Mouse (Mus musculus) stomach, embryonic 15.5 days (tissue): ENCODE data around the gene Gm7347. TPM values are rescaled to one million over a fixed set of nuclear protein-coding genes. Genes with fewer than 3 reads are reported as not detected.
"Not testable (repeated sequence)": the region's sequence is repeated elsewhere in the genome, so short reads cannot be mapped to it uniquely, and the experiment has no call there.

Source experiments
- ATAC-seq: fragments of 200-750 bp; cut with Nextera tagmentation; 2 replicates; pipeline ENCODE4 v1.8.0; 2017; ENCODE audit warnings: low read depth, moderate number of reproducible peaks, moderate TSS enrichment; ENCODE audit not compliant: insufficient read depth, low FRiP score
- H3K27ac ChIP-seq: fragments of 300-500 bp; sonication (generic); 2 replicates; pipeline ENCODE4 v1.5.1; 2015; ENCODE audit warnings: mild to moderate bottlenecking, inconsistent platforms
- H3K27me3 ChIP-seq: fragments of 300-500 bp; sonication (generic); replicated peaks from 2 replicates; pipeline ENCODE4 v1.6.1; 2015; ENCODE audit warnings: inconsistent platforms
- H3K36me3 ChIP-seq: fragments of 300-500 bp; sonication (generic); 2 replicates; pipeline ENCODE4 v1.6.1; 2015; ENCODE audit warnings: inconsistent platforms
- H3K4me1 ChIP-seq: fragments of 300-500 bp; sonication (generic); 2 replicates; pipeline ENCODE4 v1.6.1; 2015; ENCODE audit warnings: inconsistent platforms
- H3K4me2 ChIP-seq: fragments of 300-500 bp; sonication (generic); 2 replicates; pipeline ENCODE4 v1.6.1; 2015; ENCODE audit warnings: mild to moderate bottlenecking, inconsistent platforms
- H3K4me3 ChIP-seq: fragments of 300-500 bp; sonication (generic); replicated peaks from 2 replicates; pipeline ENCODE4 v1.5.1; 2015; ENCODE audit warnings: inconsistent platforms
- H3K9ac ChIP-seq: fragments of 300-500 bp; sonication (generic); 2 replicates; pipeline ENCODE4 v1.6.1; 2015; ENCODE audit warnings: inconsistent platforms
- H3K9me3 ChIP-seq: fragments of 300-500 bp; sonication (generic); 2 replicates; pipeline ENCODE4 v1.6.1; 2016; ENCODE audit warnings: inconsistent platforms
- WGBS: fragments of 180-500 bp; shearing (Covaris S2); methylation state at CpG from one replicate; pipeline ENCODE4 v1.1.7; 2015; 5-methylcytosine and 5-hydroxymethylcytosine counted together
- polyA plus RNA-seq: library from polyadenylated mRNA; unstranded; fragments of >200 nt; fragmentation: Nextera tagmentation; extraction: Ambion mirVana; gene quantifications from 2 replicates; pipeline ENCODE4 v1.2.1, GENCODE M21; 2015

Gm7347 gene
- polyA plus RNA-seq: not detected in 2 replicates

- 100% methylated on average over 1 of the region's 2 CpGs for WGBS
- ATAC-seq, H3K4me1 ChIP-seq: not testable (repeated sequence)
These were observed at the start of gene Gm7347 for GRCm38 (mm10) chr5:26058481-26058880. TSS of gene Gm7347 (minus strand) at chr5:26058581.

GRCm38 (mm10) chr5:26105262-26105661, 46.9 kb upstream of the Gm7347 start, which contains the start of gene 5031410I06Rik:
TSS of gene 5031410I06Rik (minus strand) at chr5:26105362.
- not testable (repeated sequence) for H3K27ac ChIP-seq, H3K4me2 ChIP-seq, H3K9ac ChIP-seq, H3K4me3 ChIP-seq, H3K27me3 ChIP-seq, H3K4me1 ChIP-seq, H3K9me3 ChIP-seq, H3K36me3 ChIP-seq, ATAC-seq
- WGBS: no CpG with 5 or more reads among the region's 3 CpGs

More at GRCm38 (mm10) chr5:26058481-26058880, at the start of gene Gm7347:
- H3K9me3 ChIP-seq, H3K4me3 ChIP-seq, H3K27me3 ChIP-seq, H3K27ac ChIP-seq, H3K4me2 ChIP-seq, H3K9ac ChIP-seq, H3K36me3 ChIP-seq: not testable (repeated sequence)

- 80% methylated on average over 1 of the region's 1 CpGs for WGBS
- not testable (repeated sequence) for ATAC-seq, H3K4me2 ChIP-seq
These were observed 30.8 kb upstream of the Gm7347 start, which contains the start of gene Gm10471 for GRCm38 (mm10) chr5:26089191-26089590. TSS of gene Gm10471 (minus strand) at chr5:26089291.

GRCm38 (mm10) chr5:26079023-26079422, 20.6 kb upstream of the Gm7347 start:
- H3K27ac ChIP-seq, H3K9me3 ChIP-seq, H3K9ac ChIP-seq, H3K4me2 ChIP-seq, H3K4me1 ChIP-seq, H3K4me3 ChIP-seq, ATAC-seq, H3K27me3 ChIP-seq, H3K36me3 ChIP-seq: not testable (repeated sequence)

More at GRCm38 (mm10) chr5:26089191-26089590, 30.8 kb upstream of the Gm7347 start, which contains the start of gene Gm10471:
- H3K9me3 ChIP-seq, H3K36me3 ChIP-seq, H3K9ac ChIP-seq, H3K27ac ChIP-seq, H3K4me3 ChIP-seq, H3K27me3 ChIP-seq, H3K4me1 ChIP-seq: not testable (repeated sequence)

- Histone ChIP-seq H3K27ac (no peak overlapping the region), H3K4me2 (no peak overlapping the region), H3K4me3 (no peak overlapping the region), H3K27me3 (no peaks in the 10 kb centered on the region), H3K4me1 (no peaks in the 10 kb centered on the region), H3K9ac (no peak overlapping the region), H3K36me3 (no peaks in the 10 kb centered on the region), H3K9me3 (no peaks in the 10 kb centered on the region)
- ATAC-seq: no peak
- 84% methylated on average over 24 of the region's 24 CpGs for WGBS
These were observed 12.3 kb upstream of the Gm7347 start for GRCm38 (mm10) chr5:26070716-26071115.

- not testable (repeated sequence) for H3K27ac ChIP-seq, H3K4me1 ChIP-seq, H3K36me3 ChIP-seq, H3K27me3 ChIP-seq, H3K9me3 ChIP-seq, H3K4me3 ChIP-seq, ATAC-seq, H3K4me2 ChIP-seq, H3K9ac ChIP-seq
- 72% methylated on average over 2 of the region's 2 CpGs for WGBS
These were observed 18.9 kb downstream of the Gm7347 start, which contains the start of gene Speer4a for GRCm38 (mm10) chr5:26039458-26039857. TSS of gene Speer4a (minus strand) at chr5:26039558.

GRCm38 (mm10) chr5:26022816-26023215, 35.6 kb downstream of the Gm7347 start, which contains the start of gene Gm5862:
TSS of gene Gm5862 (minus strand) at chr5:26022916.
- H3K9ac ChIP-seq, H3K27me3 ChIP-seq, H3K36me3 ChIP-seq, H3K27ac ChIP-seq, ATAC-seq, H3K4me2 ChIP-seq, H3K4me3 ChIP-seq, H3K4me1 ChIP-seq, H3K9me3 ChIP-seq: not testable (repeated sequence)
- no CpG with 5 or more reads among the region's 3 CpGs for WGBS

- not testable (repeated sequence) for H3K4me2 ChIP-seq, H3K4me1 ChIP-seq, H3K9me3 ChIP-seq, H3K27me3 ChIP-seq, ATAC-seq, H3K36me3 ChIP-seq, H3K27ac ChIP-seq, H3K4me3 ChIP-seq, H3K9ac ChIP-seq
- WGBS: 62% methylated on average over 7 of the region's 7 CpGs
These were observed 50.7 kb downstream of the Gm7347 start for GRCm38 (mm10) chr5:26007697-26008096.

GRCm38 (mm10) chr5:26006937-26007695, 51.3 kb downstream of the Gm7347 start:
- H3K27ac ChIP-seq, H3K9ac ChIP-seq, H3K4me1 ChIP-seq, H3K27me3 ChIP-seq, H3K36me3 ChIP-seq, H3K9me3 ChIP-seq: not testable (repeated sequence)
- WGBS: 18% methylated on average over 45 of the region's 45 CpGs
- Histone ChIP-seq H3K4me3 (peak overlapping the region; percentile 15), H3K4me2 (peak overlapping the region; percentile 52)
- ATAC-seq: peak; percentile 77; the same call in 1 of the 2 replicates

- H3K36me3 ChIP-seq, H3K9me3 ChIP-seq, H3K4me2 ChIP-seq, H3K4me3 ChIP-seq, H3K27ac ChIP-seq, H3K4me1 ChIP-seq, H3K27me3 ChIP-seq, ATAC-seq, H3K9ac ChIP-seq: not testable (repeated sequence)
- 90% methylated on average over 1 of the region's 2 CpGs for WGBS
These were observed 53.7 kb downstream of the Gm7347 start, which contains the start of gene Gm1979 for GRCm38 (mm10) chr5:26004698-26005097. TSS of gene Gm1979 (minus strand) at chr5:26004798.
